9 mouse cellular contexts compared by ENCODE assay signal in the genomic region with DNA sequence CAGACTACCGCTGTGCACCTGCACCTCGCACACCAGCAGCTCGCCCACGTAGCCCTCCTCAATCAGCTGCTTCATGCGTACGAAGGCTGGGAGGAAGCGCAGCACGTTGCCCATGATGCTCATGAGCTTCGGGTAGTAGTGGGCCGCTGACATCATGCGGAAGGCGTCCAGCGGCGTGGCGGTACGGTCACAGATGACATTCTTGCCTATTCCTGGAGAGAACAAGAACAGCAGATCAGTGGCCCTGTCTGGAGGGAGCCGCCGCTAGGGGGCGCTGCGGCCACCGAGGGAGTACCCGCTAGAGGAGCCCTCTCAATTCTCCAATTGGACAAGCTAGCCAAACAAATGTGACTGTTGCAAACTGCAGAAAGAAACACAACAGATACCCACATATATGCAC. TPM values are rescaled to one million over a fixed set of nuclear protein-coding genes. Genes with fewer than 3 reads are reported as not detected.
DNase-seq lines count a peak whose midpoint lies in the region; ATAC-seq lines count a peak whose summit lies in the region.
"Had no signal": no experiment of that assay in that cellular context is flagged by ENCODE, and none has a peak within 500 bp of the region (broad histone marks: within the 10 kb centered on the region; RNA-seq: fewer than 3 reads in every experiment).

No protein-coding gene starts in this region.

- no peak for ATAC-seq in forebrain, embryonic 13.5 days

- peak; percentile 57 for DNase-seq in forebrain, embryonic 10.5 days (ENCODE audit: extremely low spot score, low spot score)
- peak; percentile 59 for DNase-seq in right cerebral cortex, adult 18-20 months
- DNase-seq in right cerebral cortex, adult 2 months (ENCODE audit: low spot score in 2 of 2): no peak
- DNase-seq in cerebellum, postnatal 25 days: peak; percentile 65 to 83
- peak; percentile 71 for DNase-seq in induced T-regulatory cell, adult 2 months (ENCODE audit: low read depth)
- peak; percentile 61 to 62 for DNase-seq in lung, postnatal 4 days
- DNase-seq in thymus, postnatal 25 days: peak; percentile 35

- 43% methylated on average over 22 of the region's 22 CpGs for WGBS in forebrain, embryonic 10.5 days
- WGBS in forebrain, embryonic 13.5 days: 46% methylated on average over 22 of the region's 22 CpGs

- H3K9me3 ChIP-seq in forebrain, embryonic 10.5 days: no peaks in the 10 kb centered on the region
- H3K9me3 ChIP-seq in forebrain, embryonic 13.5 days (replicated peaks): no peaks in the 10 kb centered on the region
- H3K9me3 ChIP-seq: lung, embryonic 15.5 days had no signal

- H3K4me1 ChIP-seq in forebrain, embryonic 10.5 days: peaks cover 22% of the 10 kb centered on the region; the same call in 1 of the 2 replicates
- H3K4me1 ChIP-seq in forebrain, embryonic 13.5 days: no peaks in the 10 kb centered on the region

- no peak overlapping the region for H3K9ac ChIP-seq in forebrain, embryonic 13.5 days
- H3K9ac ChIP-seq: lung, embryonic 15.5 days had no signal

- H3K27me3 ChIP-seq in forebrain, embryonic 10.5 days (ENCODE audit: poor library complexity, severe bottlenecking): peaks cover 8% of the 10 kb centered on the region; the same call in 1 of the 2 replicates
- no peaks in the 10 kb centered on the region for H3K27me3 ChIP-seq in forebrain, embryonic 13.5 days
- H3K27me3 ChIP-seq: lung, embryonic 15.5 days had no signal

- no peak overlapping the region for H3K27ac ChIP-seq in forebrain, embryonic 10.5 days
- no peak overlapping the region for H3K27ac ChIP-seq in forebrain, embryonic 13.5 days
- H3K27ac ChIP-seq: lung, embryonic 15.5 days had no signal

- H3K36me3 ChIP-seq in forebrain, embryonic 10.5 days (replicated peaks): peaks cover 5% of the 10 kb centered on the region; the same call in 1 of the 2 replicates
- H3K36me3 ChIP-seq in forebrain, embryonic 13.5 days (ENCODE audit: poor library complexity, severe bottlenecking): no peaks in the 10 kb centered on the region

- no peak overlapping the region for H3K4me3 ChIP-seq in forebrain, embryonic 10.5 days
- no peak overlapping the region for H3K4me3 ChIP-seq in forebrain, embryonic 13.5 days
- H3K4me3 ChIP-seq: lung, embryonic 15.5 days had no signal

- no peak overlapping the region for H3K4me2 ChIP-seq in forebrain, embryonic 13.5 days
- H3K4me2 ChIP-seq: lung, embryonic 15.5 days had no signal

RNA-seq across cellular contexts. Expression of a gene that starts 29.7 kb away (rescaled TPM):
- polyA plus RNA-seq in forebrain, embryonic 10.5 days (2016; fragmentation: Nextera tagmentation; extraction: Ambion mirVana): 69.1 and 69.8 TPM in 2 replicates
- polyA plus RNA-seq in forebrain, embryonic 13.5 days (2015; fragmentation: Nextera tagmentation; extraction: Ambion mirVana): 83.2 and 90.7 TPM in 2 replicates

Comparison
In these comparisons a context has a peak if more than half of its experiments do, and no peak if none do; other contexts are left out.
1. DNase-seq: peak in forebrain, embryonic 10.5 days (single experiment), right cerebral cortex, adult 18-20 months (single experiment), cerebellum, postnatal 25 days (2 of 2), induced T-regulatory cell, adult 2 months (single experiment), lung, postnatal 4 days (2 of 2) and thymus, postnatal 25 days (single experiment); none in right cerebral cortex, adult 2 months (0 of 2).